Mouse (Mus musculus) C2C12 (cell line): ENCODE data around the gene Gcdh. TPM values are rescaled to one million over a fixed set of nuclear protein-coding genes. Genes with fewer than 3 reads are reported as not detected.
"Not testable (repeated sequence)": the region's sequence is repeated elsewhere in the genome, so short reads cannot be mapped to it uniquely, and the experiment has no call there.

Experiments
- H3K27me3 ChIP-seq: one replicate; pipeline ENCODE4 v1.6.1; 2011; ENCODE audit not compliant: control insufficient read depth, insufficient read depth, insufficient read length
- H3K36me3 ChIP-seq: one replicate; pipeline ENCODE4 v1.6.1; 2011; ENCODE audit not compliant: control insufficient read depth, insufficient read depth
- H3K4me3 ChIP-seq: one replicate; pipeline ENCODE4 v1.5.1; 2011; ENCODE audit warnings: mild to moderate bottlenecking, control low read depth; ENCODE audit not compliant: poor library complexity, insufficient read depth, severe bottlenecking
- H3K79me2 ChIP-seq: one replicate; pipeline ENCODE4 v1.6.1; 2011; ENCODE audit not compliant: control insufficient read depth, insufficient read depth
- H3K79me3 ChIP-seq: one replicate; pipeline ENCODE4 v1.6.1; 2011; ENCODE audit warnings: low read depth, control low read depth
- H3ac ChIP-seq: one replicate; pipeline ENCODE3; 2011; ENCODE audit warnings: low read depth; ENCODE audit not compliant: control insufficient read depth, insufficient read length
- CEBPB ChIP-seq: IDR thresholded peaks from one replicate; pipeline ENCODE4 v1.6.1; 2011; ENCODE audit warnings: low read depth, mild to moderate bottlenecking, control low read depth, moderate library complexity
- CTCF ChIP-seq: IDR thresholded peaks from one replicate; pipeline ENCODE4 v1.5.1; 2011; ENCODE audit not compliant: control insufficient read depth, insufficient read depth, insufficient read length
- FOSL1 ChIP-seq: IDR thresholded peaks from one replicate; pipeline ENCODE4 v1.8.0; 2011; ENCODE audit warnings: mild to moderate bottlenecking, low read length; ENCODE audit not compliant: poor library complexity, insufficient read depth, severe bottlenecking
- MAX ChIP-seq: IDR thresholded peaks from one replicate; pipeline ENCODE4 v1.6.1; 2011; ENCODE audit warnings: mild to moderate bottlenecking, control low read depth
- MYOD1 ChIP-seq: IDR thresholded peaks from one replicate; pipeline ENCODE4 v1.6.1; 2011; ENCODE audit warnings: low read depth; ENCODE audit not compliant: control insufficient read depth, insufficient read length
- MYOG ChIP-seq: IDR thresholded peaks from one replicate; pipeline ENCODE4 v1.6.1; 2011; ENCODE audit not compliant: control insufficient read depth, insufficient read length; ENCODE audit errors: extremely low read depth
- USF1 ChIP-seq: IDR thresholded peaks from one replicate; pipeline ENCODE4 v1.6.1; 2011; ENCODE audit warnings: low read depth, mild to moderate bottlenecking, control low read depth, moderate library complexity
- polyA plus RNA-seq: library from polyadenylated mRNA; unstranded; fragments of >200 nt; fragmentation: generic; extraction: Trizol; gene quantifications from one replicate; pipeline ENCODE4 v1.2.1, GENCODE M21; 2012; ENCODE audit warnings: missing spikeins

The Gcdh gene
- polyA plus RNA-seq, 1 experiment, result 11.4 TPM

DNA sequence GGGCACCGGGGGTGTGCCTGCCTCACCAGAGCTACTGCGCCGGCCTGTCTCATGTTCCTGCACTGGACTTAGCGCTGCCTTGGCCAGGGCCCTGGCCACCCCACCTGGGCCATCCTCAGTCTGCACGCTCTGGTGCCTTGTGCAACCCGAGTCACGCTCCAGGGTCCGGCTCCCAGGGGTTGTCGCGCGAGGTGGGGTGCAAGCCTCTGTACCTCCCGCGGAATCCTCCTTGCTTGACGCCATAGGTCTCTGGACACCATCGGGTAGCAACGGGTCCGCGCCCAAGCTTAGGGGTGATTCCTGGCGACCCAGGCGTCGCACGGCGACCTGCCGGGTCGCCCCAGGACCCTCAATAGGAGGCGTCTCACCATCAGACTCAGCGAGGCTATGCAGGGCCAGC lies 18.7 kb upstream of the Gcdh start:
- Histone ChIP-seq H3K27me3 (peaks cover under 1% of the 10 kb centered on the region), H3ac (no peak overlapping the region), H3K36me3 (no peaks in the 10 kb centered on the region), H3K79me2 (no peaks in the 10 kb centered on the region), H3K79me3 (no peaks in the 10 kb centered on the region), H3K4me3 (no peak overlapping the region)
- TF ChIP-seq CEBPB, result no peak
- no peak for TF ChIP-seq MYOD1
- no peak for TF ChIP-seq MAX
- TF ChIP-seq CTCF, result no peak
- no peak for TF ChIP-seq FOSL1
- no peak for TF ChIP-seq MYOG
- no peak for TF ChIP-seq USF1

DNA sequence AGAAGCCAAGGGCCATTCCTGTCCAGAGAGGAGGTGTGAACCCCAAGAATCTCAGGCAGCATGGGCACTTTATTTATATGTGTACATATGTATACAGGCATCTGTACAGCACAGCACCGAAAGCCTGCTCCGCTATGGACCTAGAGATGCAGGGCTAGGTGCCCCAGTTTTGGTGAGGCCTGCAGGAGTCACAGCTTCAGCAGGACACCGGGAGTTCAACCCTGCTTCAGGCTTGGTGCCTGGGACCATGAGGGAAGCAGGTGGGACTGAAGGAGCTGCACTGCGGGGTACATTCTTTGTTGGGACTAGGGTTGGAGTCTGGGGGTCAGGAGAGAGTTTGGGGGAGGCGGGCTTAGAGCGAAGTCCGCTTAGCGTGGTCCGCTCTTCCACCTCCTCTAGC lies 18.1 kb upstream of the Gcdh start:
- H3K79me3 ChIP-seq, result no peaks in the 10 kb centered on the region
- H3K79me2 ChIP-seq, result no peaks in the 10 kb centered on the region
- H3ac ChIP-seq, result no peak overlapping the region
- H3K27me3 ChIP-seq, result no peaks in the 10 kb centered on the region
- no peak for TF ChIP-seq MYOD1
- no peak for TF ChIP-seq MYOG
- TF ChIP-seq CTCF, result no peak
- TF ChIP-seq CEBPB, result no peak
- no peak for TF ChIP-seq USF1
- no peak for TF ChIP-seq MAX
- TF ChIP-seq FOSL1, result no peak
- no peaks in the 10 kb centered on the region for H3K36me3 ChIP-seq
- no peak overlapping the region for H3K4me3 ChIP-seq

- no peaks in the 10 kb centered on the region for H3K79me3 ChIP-seq
- no peak overlapping the region for H3ac ChIP-seq
- H3K4me3 ChIP-seq, result no peak overlapping the region
- no peaks in the 10 kb centered on the region for H3K79me2 ChIP-seq
- no peaks in the 10 kb centered on the region for H3K36me3 ChIP-seq
- H3K27me3 ChIP-seq, result no peaks in the 10 kb centered on the region
- no peak for TF ChIP-seq CEBPB
- TF ChIP-seq CTCF, result no peak
These were observed 16.8 kb upstream of the Gcdh start for GRCm38 (mm10) chr8:84910551-84910950.

DNA sequence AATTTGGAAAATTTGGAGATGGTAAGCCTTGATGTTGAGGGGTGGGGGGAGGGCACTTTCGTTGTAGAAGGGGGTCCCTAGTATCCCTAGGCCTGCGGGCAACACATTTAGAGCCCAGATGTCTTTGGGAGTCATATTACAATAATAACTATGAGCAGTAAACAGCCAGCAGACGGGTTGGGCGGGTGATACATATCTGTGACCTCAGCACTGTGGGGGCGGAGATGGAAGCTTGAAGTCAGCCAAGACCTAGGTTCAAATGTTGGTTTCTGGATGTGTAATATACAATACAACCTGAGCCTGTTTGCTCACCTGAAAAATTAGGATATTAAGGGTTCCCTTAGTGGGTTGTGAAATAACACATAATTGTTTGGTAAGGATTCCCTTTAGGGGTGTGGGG lies 16.2 kb upstream of the Gcdh start:
- Histone ChIP-seq H3K79me3 (no peaks in the 10 kb centered on the region), H3K79me2 (no peaks in the 10 kb centered on the region), H3ac (no peak overlapping the region), H3K36me3 (no peaks in the 10 kb centered on the region), H3K27me3 (no peaks in the 10 kb centered on the region), H3K4me3 (no peak overlapping the region)
- TF ChIP-seq CTCF, result no peak
- TF ChIP-seq CEBPB, result no peak

GRCm38 (mm10) chr8:84909162-84909767 lies 15.5 kb upstream of the Gcdh start:
- Histone ChIP-seq H3K79me2 (no peaks in the 10 kb centered on the region), H3K4me3 (peak overlapping the region; percentile 31), H3ac (no peak overlapping the region), H3K27me3 (no peaks in the 10 kb centered on the region), H3K36me3 (no peaks in the 10 kb centered on the region), H3K79me3 (no peaks in the 10 kb centered on the region)
- no peak for TF ChIP-seq CTCF

- Histone ChIP-seq H3K79me3 (no peaks in the 10 kb centered on the region), H3K4me3 (peak within 1 kb of the TSS; percentile 31), H3K27me3 (no peaks in the 10 kb centered on the region), H3ac (peak within 1 kb of the TSS; percentile 66), H3K36me3 (no peaks in the 10 kb centered on the region), H3K79me2 (no peaks in the 10 kb centered on the region)
- TF ChIP-seq CEBPB (no peak), USF1 (peak; percentile 94), MAX (peak; percentile 41), MYOD1 (no peak), MYOG (no peak), CTCF (no peak), FOSL1 (no peak)
These were observed 14.9 kb upstream of the Gcdh start, which contains the start of gene Dnase2a for GRCm38 (mm10) chr8:84908421-84909161. Dnase2a (plus strand) TSS chr8:84908560.

DNA sequence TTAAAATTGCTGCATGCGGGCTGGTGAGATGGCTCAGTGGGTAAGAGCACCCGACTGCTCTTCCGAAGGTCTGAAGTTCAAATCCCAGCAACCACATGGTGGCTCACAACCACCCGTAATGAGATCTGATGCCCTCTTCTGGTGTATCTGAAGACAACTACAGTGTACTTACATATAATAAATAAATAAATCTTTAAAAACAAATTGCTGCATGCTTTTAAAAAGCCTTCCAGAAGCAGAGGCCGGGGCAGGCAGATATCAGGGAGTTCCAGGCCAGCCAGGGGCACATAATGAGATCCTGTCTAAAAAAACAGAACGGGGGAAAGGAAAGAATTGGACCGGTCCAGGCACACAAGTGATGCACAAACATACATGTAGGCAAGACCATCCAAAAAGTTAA lies 14.3 kb upstream of the Gcdh start:
- H3ac ChIP-seq, H3K36me3 ChIP-seq, H3K79me2 ChIP-seq, H3K79me3 ChIP-seq, H3K27me3 ChIP-seq: not testable (repeated sequence)
- peak overlapping the region; percentile 31 for H3K4me3 ChIP-seq
